Mouse (Mus musculus): ENCODE data around the gene Actr10.

Gene Actr10

GRCm38 (mm10) chr12:70967581-70967980 is 29.9 kb downstream of the Actr10 start:
- DNase-seq (ENCODE audit: inconsistent ontology term) = peak; percentile 5

GRCm38 (mm10) chr12:70968141-70968790 is 30.6 kb downstream of the Actr10 start:
- DNase-seq (ENCODE audit: inconsistent ontology term) = peak; percentile 90

GRCm38 (mm10) chr12:70968791-70969307 is 31.2 kb downstream of the Actr10 start:
- peak; percentile 93 for DNase-seq (ENCODE audit: inconsistent ontology term)

- peak; percentile 73 for DNase-seq (ENCODE audit: inconsistent ontology term)
Observed at GRCm38 (mm10) chr12:70969485-70970184, 32.0 kb downstream of the Actr10 start.

- no peak for DNase-seq (ENCODE audit: inconsistent ontology term)
Observed at GRCm38 (mm10) chr12:70973831-70974230, 36.2 kb downstream of the Actr10 start.

GRCm38 (mm10) chr12:70974441-70975266 is 37.0 kb downstream of the Actr10 start, which contains the start of gene Psma3:
Gene Psma3, plus strand, starts transcription at chr12:70974621.
- peak; percentile 95 for DNase-seq (ENCODE audit: inconsistent ontology term)

- DNase-seq (ENCODE audit: inconsistent ontology term) = peak; percentile 7
Observed at GRCm38 (mm10) chr12:70975406-70975805, 37.7 kb downstream of the Actr10 start.

GRCm38 (mm10) chr12:70975891-70976290 is 38.2 kb downstream of the Actr10 start:
- DNase-seq (ENCODE audit: inconsistent ontology term) = no peak

GRCm38 (mm10) chr12:70978345-70978744 is 40.7 kb downstream of the Actr10 start:
- DNase-seq (ENCODE audit: inconsistent ontology term) = no peak

GRCm38 (mm10) chr12:70984855-70985550 is 47.3 kb downstream of the Actr10 start:
- DNase-seq (ENCODE audit: inconsistent ontology term) = no peak

- DNase-seq (ENCODE audit: inconsistent ontology term) = no peak
Observed at GRCm38 (mm10) chr12:70997225-70997624, 59.6 kb downstream of the Actr10 start.

GRCm38 (mm10) chr12:70999423-70999903 is 61.8 kb downstream of the Actr10 start:
- DNase-seq (ENCODE audit: inconsistent ontology term) = peak; percentile 77

- no peak for DNase-seq (ENCODE audit: inconsistent ontology term)
Observed at GRCm38 (mm10) chr12:71000344-71000743, 62.7 kb downstream of the Actr10 start.

GRCm38 (mm10) chr12:71001456-71001855 is 63.8 kb downstream of the Actr10 start:
- peak; percentile 55 for DNase-seq (ENCODE audit: inconsistent ontology term)

- DNase-seq (ENCODE audit: inconsistent ontology term) = no peak
Observed at GRCm38 (mm10) chr12:71003760-71004426, 66.2 kb downstream of the Actr10 start.

- DNase-seq (ENCODE audit: inconsistent ontology term) = no peak
Observed at GRCm38 (mm10) chr12:71006141-71006540, 68.5 kb downstream of the Actr10 start.

GRCm38 (mm10) chr12:71006901-71007300 is 69.2 kb downstream of the Actr10 start:
- DNase-seq (ENCODE audit: inconsistent ontology term) = no peak

GRCm38 (mm10) chr12:71009769-71010168 is 72.1 kb downstream of the Actr10 start:
- DNase-seq (ENCODE audit: inconsistent ontology term) = peak; percentile 38

Data from Muller cell, postnatal 12 days (primary cell).